Mouse (Mus musculus) hindbrain, embryonic 14.5 days (tissue): ENCODE measurements around the gene Plac1. TPM values are rescaled to one million over a fixed set of nuclear protein-coding genes. Genes with fewer than 3 reads are reported as not detected.
"Not testable (repeated sequence)": the region's sequence is repeated elsewhere in the genome, so short reads cannot be mapped to it uniquely, and the experiment has no call there.

Source experiments
- ATAC-seq: fragments of 200-750 bp; cut with Nextera tagmentation; 2 replicates; pipeline ENCODE4 v1.8.0; 2017; ENCODE audit warnings: moderate number of reproducible peaks, mild to moderate bottlenecking, moderate TSS enrichment, moderate library complexity; ENCODE audit not compliant: low FRiP score
- DNase-seq: peaks from one replicate; pipeline ENCODE4 v3.0.0-alpha.2; 2015; ENCODE audit warnings: low spot score
- H3K27ac ChIP-seq: fragments of 300-500 bp; sonication (generic); 2 replicates; pipeline ENCODE4 v1.5.1; 2014; ENCODE audit warnings: mild to moderate bottlenecking, moderate library complexity
- H3K27me3 ChIP-seq: fragments of 300-500 bp; sonication (generic); 2 replicates; pipeline ENCODE4 v1.6.1; 2014; ENCODE audit warnings: mild to moderate bottlenecking, low read length, mixed read lengths; ENCODE audit not compliant: control insufficient read depth, insufficient read depth
- H3K36me3 ChIP-seq: fragments of 300-500 bp; sonication (generic); replicated peaks from 2 replicates; pipeline ENCODE4 v1.6.1; 2014; ENCODE audit not compliant: control insufficient read depth, insufficient read depth
- H3K4me1 ChIP-seq: fragments of 300-500 bp; sonication (generic); replicated peaks from 2 replicates; pipeline ENCODE4 v1.6.1; 2014; ENCODE audit warnings: antibody characterized with exemption, low read length, mixed read lengths; ENCODE audit not compliant: control insufficient read depth, insufficient read depth
- H3K4me2 ChIP-seq: fragments of 300-500 bp; sonication (generic); replicated peaks from 2 replicates; pipeline ENCODE4 v1.6.1; 2014; ENCODE audit warnings: mild to moderate bottlenecking, moderate library complexity
- H3K4me3 ChIP-seq: fragments of 300-500 bp; sonication (generic); replicated peaks from 2 replicates; pipeline ENCODE4 v1.5.1; 2014; ENCODE audit warnings: mild to moderate bottlenecking, low read length
- H3K9ac ChIP-seq: fragments of 300-500 bp; sonication (generic); 2 replicates; pipeline ENCODE4 v1.6.1; 2014
- H3K9me3 ChIP-seq: fragments of 300-500 bp; sonication (generic); 2 replicates; pipeline ENCODE4 v1.6.1; 2016; ENCODE audit warnings: low read length; ENCODE audit not compliant: control insufficient read depth
- WGBS: fragments of 180-500 bp; shearing (Covaris S2); extraction: QIAGEN DNeasy Blood & Tissue Kit; methylation state at CpG from one replicate; pipeline ENCODE4 v1.1.7; 2014; 5-methylcytosine and 5-hydroxymethylcytosine counted together
- polyA plus RNA-seq: library from polyadenylated mRNA; unstranded; fragments of >200 nt; fragmentation: Nextera tagmentation; extraction: Ambion mirVana; gene quantifications from 2 replicates; pipeline ENCODE4 v1.2.1, GENCODE M21; 2014

The Plac1 gene
- 0.37 TPM in 1 of 2 replicates, not detected in the other for polyA plus RNA-seq

DNA sequence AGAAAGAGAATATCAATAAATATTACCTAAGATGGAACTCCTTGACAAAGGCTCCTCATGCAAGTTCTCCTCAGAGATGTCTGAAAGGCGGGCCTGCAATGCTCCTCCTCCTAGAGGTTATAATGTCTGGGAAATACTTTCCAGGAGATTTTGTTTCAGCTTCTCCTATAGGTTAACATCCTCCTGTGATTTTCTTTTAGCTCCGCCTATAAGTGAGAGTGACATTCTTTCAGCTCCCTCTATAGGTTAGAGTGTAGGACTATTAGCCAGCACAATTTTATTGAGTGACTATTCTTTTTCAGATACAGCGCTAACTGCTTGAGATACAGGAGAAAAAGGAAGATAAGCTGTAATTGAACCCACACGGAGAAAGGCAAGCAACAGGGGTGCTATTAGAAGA, at the start of gene Plac1:
TSS of gene Plac1 (minus strand) at position 101 of the 400 bp plus-strand sequence.
- H3K4me1 ChIP-seq, result no peaks in the 10 kb centered on the region
- no peaks in the 10 kb centered on the region for H3K36me3 ChIP-seq
- H3K27me3 ChIP-seq, result no peaks in the 10 kb centered on the region
- no peak for ATAC-seq
- H3K4me2 ChIP-seq, result no peak within 1 kb of the TSS
- no peak for DNase-seq
- no peak within 1 kb of the TSS for H3K4me3 ChIP-seq
- WGBS, result 73% methylated on average over 4 of the region's 4 CpGs
- H3K27ac ChIP-seq, result no peak within 1 kb of the TSS
- no peaks in the 10 kb centered on the region for H3K9me3 ChIP-seq
- H3K9ac ChIP-seq, result no peak within 1 kb of the TSS

- DNase-seq, result no peak
- WGBS, result 80% methylated on average over 5 of the region's 5 CpGs
- H3K9me3 ChIP-seq, result no peaks in the 10 kb centered on the region
Observed at GRCm38 (mm10) chrX:53287924-53288323, 48.0 kb upstream of the Plac1 start.

GRCm38 (mm10) chrX:53273124-53273523, 33.2 kb upstream of the Plac1 start, which contains the start of gene Fam122c:
Fam122c (plus strand) TSS chrX:53273424.
- no peaks in the 10 kb centered on the region for H3K9me3 ChIP-seq
- no peak for ATAC-seq
- no peak within 1 kb of the TSS for H3K4me3 ChIP-seq
- H3K36me3 ChIP-seq, result no peaks in the 10 kb centered on the region
- H3K4me1 ChIP-seq, result no peaks in the 10 kb centered on the region
- no peaks in the 10 kb centered on the region for H3K27me3 ChIP-seq
- WGBS, result 56% methylated on average over 1 of the region's 1 CpGs
- H3K4me2 ChIP-seq, result no peak within 1 kb of the TSS
- DNase-seq, result no peak
- H3K9ac ChIP-seq, result no peak within 1 kb of the TSS
- no peak within 1 kb of the TSS for H3K27ac ChIP-seq

More at GRCm38 (mm10) chrX:53287924-53288323, 48.0 kb upstream of the Plac1 start:
- Histone ChIP-seq H3K9ac (no peak overlapping the region), H3K27me3 (no peaks in the 10 kb centered on the region), H3K4me1 (no peaks in the 10 kb centered on the region), H3K27ac (no peak overlapping the region), H3K36me3 (no peaks in the 10 kb centered on the region), H3K4me3 (no peak overlapping the region), H3K4me2 (no peak overlapping the region)
- ATAC-seq, result no peak

- not testable (repeated sequence) for H3K4me1 ChIP-seq, H3K9me3 ChIP-seq, H3K4me3 ChIP-seq, H3K9ac ChIP-seq, H3K4me2 ChIP-seq, H3K27me3 ChIP-seq, H3K36me3 ChIP-seq, H3K27ac ChIP-seq, ATAC-seq, DNase-seq
- WGBS, result 72% methylated on average over 3 of the region's 3 CpGs
Observed at GRCm38 (mm10) chrX:53271628-53272027, 31.7 kb upstream of the Plac1 start.

DNA sequence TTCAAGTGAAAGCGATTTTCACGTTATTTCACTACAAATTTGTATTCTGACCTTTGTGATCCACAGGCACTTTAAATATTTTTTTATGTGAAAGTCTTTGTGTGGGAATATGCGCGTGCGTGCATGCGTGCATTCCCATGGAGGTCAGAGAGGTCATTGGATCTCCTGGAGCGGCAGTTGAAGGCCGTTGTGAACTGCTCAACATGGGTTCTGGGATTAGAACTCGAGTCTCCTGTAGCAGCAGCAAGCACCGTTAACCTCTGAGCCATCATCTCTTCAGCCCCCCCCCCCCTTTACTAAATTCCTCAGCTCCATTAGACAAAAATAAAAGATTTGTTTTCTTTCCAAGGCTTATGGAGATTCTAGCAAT, 30.1 kb upstream of the Plac1 start:
- Histone ChIP-seq H3K4me3 (peak overlapping the region; percentile 55), H3K36me3 (no peaks in the 10 kb centered on the region), H3K27ac (no peak overlapping the region), H3K4me2 (peak overlapping the region; percentile 67), H3K27me3 (no peaks in the 10 kb centered on the region), H3K9me3 (no peaks in the 10 kb centered on the region), H3K4me1 (no peaks in the 10 kb centered on the region), H3K9ac (no peak overlapping the region)
- peak; percentile 27; the same call in 1 of the 2 replicates for ATAC-seq
- no peak for DNase-seq
- 23% methylated on average over 10 of the region's 10 CpGs for WGBS

GRCm38 (mm10) chrX:53269289-53270062, 29.6 kb upstream of the Plac1 start, which contains the start of gene Fam122b:
Fam122b (minus strand) TSS chrX:53269805.
- H3K4me2 ChIP-seq, result peak within 1 kb of the TSS; percentile 67
- peak within 1 kb of the TSS; percentile 62 for H3K9ac ChIP-seq
- no peaks in the 10 kb centered on the region for H3K36me3 ChIP-seq
- peak within 1 kb of the TSS; percentile 55 for H3K4me3 ChIP-seq
- peak; percentile 90 for ATAC-seq
- peak; percentile 91 for DNase-seq
- no peaks in the 10 kb centered on the region for H3K27me3 ChIP-seq
- peak within 1 kb of the TSS; percentile 70 for H3K27ac ChIP-seq
- no peaks in the 10 kb centered on the region for H3K4me1 ChIP-seq
- H3K9me3 ChIP-seq, result no peaks in the 10 kb centered on the region
- 12% methylated on average over 37 of the region's 40 CpGs for WGBS

GRCm38 (mm10) chrX:53268856-53269255, 28.9 kb upstream of the Plac1 start:
- H3K27me3 ChIP-seq, result no peaks in the 10 kb centered on the region
- peak overlapping the region; percentile 62 for H3K9ac ChIP-seq
- peak; percentile 86 for ATAC-seq
- DNase-seq, result peak; percentile 34
- H3K4me1 ChIP-seq, result no peaks in the 10 kb centered on the region
- WGBS, result 22% methylated on average over 10 of the region's 10 CpGs
- H3K4me3 ChIP-seq, result peak overlapping the region; percentile 55
- no peaks in the 10 kb centered on the region for H3K36me3 ChIP-seq
- peak overlapping the region; percentile 67 for H3K4me2 ChIP-seq
- H3K9me3 ChIP-seq, result no peaks in the 10 kb centered on the region
- H3K27ac ChIP-seq, result no peak overlapping the region; the same call in 1 of the 2 replicates

GRCm38 (mm10) chrX:53266186-53266585, 26.3 kb upstream of the Plac1 start:
- H3K9ac ChIP-seq, result no peak overlapping the region
- H3K9me3 ChIP-seq, result no peaks in the 10 kb centered on the region
- no peak overlapping the region for H3K4me3 ChIP-seq
- no peaks in the 10 kb centered on the region for H3K36me3 ChIP-seq
- no peaks in the 10 kb centered on the region for H3K4me1 ChIP-seq
- H3K27me3 ChIP-seq, result no peaks in the 10 kb centered on the region
- 82% methylated on average over 9 of the region's 9 CpGs for WGBS
- H3K4me2 ChIP-seq, result no peak overlapping the region
- ATAC-seq (no peak), DNase-seq (no peak)
- no peak overlapping the region for H3K27ac ChIP-seq

- ATAC-seq, result no peak
- no peak overlapping the region for H3K4me2 ChIP-seq
- no peaks in the 10 kb centered on the region for H3K27me3 ChIP-seq
- H3K9me3 ChIP-seq, result no peaks in the 10 kb centered on the region
- H3K27ac ChIP-seq, result no peak overlapping the region
- no peaks in the 10 kb centered on the region for H3K4me1 ChIP-seq
- no peak overlapping the region for H3K9ac ChIP-seq
- no peak for DNase-seq
- no peak overlapping the region for H3K4me3 ChIP-seq
- no peaks in the 10 kb centered on the region for H3K36me3 ChIP-seq
Observed at GRCm38 (mm10) chrX:53255195-53255594, 15.3 kb upstream of the Plac1 start.
